Mouse (Mus musculus): ENCODE data around the gene Fras1. TPM values are rescaled to one million over a fixed set of nuclear protein-coding genes. Genes with fewer than 3 reads are reported as not detected.

Fras1 gene
- polyA plus RNA-seq (2015; fragmentation: Nextera tagmentation; extraction: Ambion mirVana), result 0.81 and 1.4 TPM in 2 replicates

DNA sequence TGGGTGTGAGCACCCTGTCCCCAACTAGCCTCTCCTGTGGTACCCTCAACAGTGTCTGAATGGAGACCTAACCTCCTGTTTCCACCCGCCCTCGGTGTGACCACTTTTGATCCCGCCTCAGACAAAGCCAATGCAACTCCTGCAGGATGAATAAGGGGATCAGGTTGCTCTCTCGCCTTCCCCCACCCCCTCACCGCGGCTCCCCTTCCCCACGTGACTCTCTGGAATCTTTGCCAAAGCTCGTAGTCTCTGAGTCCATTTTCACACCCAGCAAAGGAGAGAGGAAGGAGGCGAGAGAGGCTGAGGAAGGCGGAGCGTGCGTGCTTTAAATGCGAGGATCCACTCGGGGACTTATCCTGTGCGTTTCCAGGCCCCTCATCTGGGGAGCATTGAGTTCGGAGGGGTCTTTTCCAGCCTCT is at the start of gene Fras1:
Fras1 (plus strand) TSS at position 389 of the 419 bp plus-strand sequence.
- under 1% methylated on average over 16 of the region's 16 CpGs for WGBS (ENCODE audit: insufficient replicate concordance)
- ATAC-seq (ENCODE audit: insufficient read depth), result 0 out of 2 replicates have a peak, but pooled peaks have one; percentile 3
- Histone ChIP-seq H3K4me3 (replicated peaks) (peak within 1 kb of the TSS; percentile 49), H3K36me3 (replicated peaks) (no peaks in the 10 kb centered on the region), H3K27me3 (peaks cover 56% of the 10 kb centered on the region), H3K9ac (no peak within 1 kb of the TSS), H3K27ac (replicated peaks) (no peak within 1 kb of the TSS), H3K4me2 (peak within 1 kb of the TSS; percentile 64), H3K9me3 (replicated peaks) (no peaks in the 10 kb centered on the region), H3K4me1 (replicated peaks) (no peaks in the 10 kb centered on the region)

DNA sequence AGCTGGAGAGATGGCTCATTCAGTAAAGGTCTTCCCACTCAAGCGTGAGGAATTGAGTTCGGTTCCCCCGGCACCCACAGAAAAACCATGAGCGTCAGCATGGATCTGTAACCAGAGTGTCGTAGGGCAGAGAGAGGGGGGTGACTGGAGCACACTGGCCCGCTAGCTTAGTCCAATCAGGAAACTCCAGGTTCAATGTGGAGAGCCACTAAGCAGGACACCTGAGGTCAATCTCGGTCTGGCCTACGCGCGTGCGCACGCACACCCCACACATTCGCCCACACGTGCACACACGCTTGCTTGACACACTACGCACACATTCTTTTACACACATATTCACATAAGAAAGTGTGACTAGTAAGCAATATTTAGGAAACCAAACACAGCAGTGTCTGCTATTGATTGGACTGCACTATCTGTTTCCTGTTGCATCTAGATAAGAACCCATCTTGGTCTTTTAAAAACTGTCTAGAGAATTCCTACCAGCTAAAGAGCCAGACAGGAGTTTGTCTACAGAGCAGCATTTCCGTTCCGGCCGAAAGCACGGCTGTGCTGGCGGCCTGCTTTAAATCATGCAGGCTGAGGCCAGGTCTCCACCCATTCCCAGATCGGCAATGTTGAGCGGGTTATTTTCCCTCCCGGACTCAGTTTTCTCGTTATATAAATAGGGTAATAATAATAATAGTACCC is 42.6 kb upstream of the Fras1 start:
- no peaks in the 10 kb centered on the region for H3K36me3 ChIP-seq (replicated peaks)
- H3K27ac ChIP-seq (replicated peaks), result no peak overlapping the region
- H3K9ac ChIP-seq, result no peak overlapping the region
- no peak for ATAC-seq (ENCODE audit: insufficient read depth)
- H3K9me3 ChIP-seq (replicated peaks), result no peaks in the 10 kb centered on the region
- WGBS (ENCODE audit: insufficient replicate concordance), result 73% methylated on average over 25 of the region's 25 CpGs
- H3K4me3 ChIP-seq (replicated peaks), result no peak overlapping the region
- H3K27me3 ChIP-seq, result no peaks in the 10 kb centered on the region
- H3K4me2 ChIP-seq, result no peak overlapping the region
- H3K4me1 ChIP-seq (replicated peaks), result no peaks in the 10 kb centered on the region

DNA sequence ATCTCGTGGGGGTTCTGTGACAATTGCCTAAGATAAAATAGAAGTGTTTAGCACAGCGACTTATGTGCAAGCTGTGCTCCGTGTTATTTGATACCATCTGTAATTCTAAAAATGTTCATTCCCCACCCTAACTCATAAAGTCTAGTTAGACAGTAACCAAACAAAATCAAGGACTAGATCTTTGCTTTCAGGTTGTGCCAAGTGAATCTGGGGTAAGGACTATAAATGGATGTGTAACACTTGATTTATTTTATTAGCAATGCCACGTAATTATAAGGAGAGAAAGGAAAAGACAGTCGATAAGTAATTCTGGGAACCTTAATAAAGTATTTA is 42.1 kb upstream of the Fras1 start:
- no peaks in the 10 kb centered on the region for H3K4me1 ChIP-seq (replicated peaks)
- H3K9me3 ChIP-seq (replicated peaks), result no peaks in the 10 kb centered on the region
- H3K36me3 ChIP-seq (replicated peaks), result no peaks in the 10 kb centered on the region
- no peak for ATAC-seq (ENCODE audit: insufficient read depth)
- H3K4me2 ChIP-seq, result no peak overlapping the region
- no peak overlapping the region for H3K9ac ChIP-seq
- H3K27ac ChIP-seq (replicated peaks), result no peak overlapping the region
- H3K27me3 ChIP-seq, result no peaks in the 10 kb centered on the region
- H3K4me3 ChIP-seq (replicated peaks), result no peak overlapping the region
- WGBS (ENCODE audit: insufficient replicate concordance), result 60% methylated on average over 5 of the region's 5 CpGs

DNA sequence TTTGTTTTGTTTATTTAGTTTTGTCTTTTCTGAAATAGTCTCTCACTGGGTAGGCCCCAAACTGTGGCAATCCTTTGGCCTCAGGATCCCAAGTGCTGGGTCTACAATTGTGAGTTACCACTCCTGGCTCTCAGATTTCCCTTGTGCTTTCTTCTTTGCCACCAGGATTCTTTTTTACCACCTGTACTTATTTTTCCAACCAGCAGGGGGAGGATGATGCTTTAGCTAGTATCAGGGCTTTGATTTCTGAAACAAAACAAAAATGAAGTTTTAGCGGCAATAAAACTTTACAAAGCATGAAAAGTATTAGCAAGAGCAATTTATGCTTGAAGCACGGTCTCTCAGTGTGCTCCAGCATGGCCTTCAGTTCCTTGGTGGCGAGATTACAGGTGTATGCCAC is 39.8 kb upstream of the Fras1 start:
- no peak overlapping the region for H3K27ac ChIP-seq (replicated peaks)
- no peak overlapping the region for H3K4me2 ChIP-seq
- no peak overlapping the region for H3K9ac ChIP-seq
- no peaks in the 10 kb centered on the region for H3K9me3 ChIP-seq (replicated peaks)
- H3K27me3 ChIP-seq, result no peaks in the 10 kb centered on the region
- WGBS (ENCODE audit: insufficient replicate concordance), result 54% methylated on average over 3 of the region's 3 CpGs
- H3K4me1 ChIP-seq (replicated peaks), result no peaks in the 10 kb centered on the region
- no peaks in the 10 kb centered on the region for H3K36me3 ChIP-seq (replicated peaks)
- H3K4me3 ChIP-seq (replicated peaks), result no peak overlapping the region
- ATAC-seq (ENCODE audit: insufficient read depth), result no peak

DNA sequence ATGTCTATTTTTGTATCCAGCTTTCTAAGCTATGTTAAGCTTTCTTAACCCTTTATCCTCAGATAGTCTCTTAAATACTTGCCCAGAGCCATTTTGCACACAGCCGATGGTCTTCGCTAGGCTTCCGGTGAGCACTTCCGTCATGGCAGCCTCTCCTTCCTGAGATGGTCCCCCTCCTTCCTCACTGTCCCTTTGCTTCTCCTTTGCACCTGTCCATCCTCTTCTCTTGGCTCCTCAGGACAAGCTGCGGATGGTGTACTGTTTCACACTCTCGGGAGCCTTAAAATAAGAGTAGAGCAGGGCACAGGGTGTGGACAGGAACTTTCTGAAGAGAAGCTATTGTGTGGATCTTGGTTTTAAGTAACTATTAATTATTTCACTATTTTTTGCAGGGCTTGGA is 33.2 kb upstream of the Fras1 start:
- Histone ChIP-seq H3K9ac (no peak overlapping the region), H3K27me3 (no peaks in the 10 kb centered on the region), H3K4me3 (replicated peaks) (no peak overlapping the region), H3K4me1 (replicated peaks) (no peaks in the 10 kb centered on the region), H3K4me2 (no peak overlapping the region), H3K27ac (replicated peaks) (no peak overlapping the region), H3K36me3 (replicated peaks) (no peaks in the 10 kb centered on the region), H3K9me3 (replicated peaks) (no peaks in the 10 kb centered on the region)
- 70% methylated on average over 6 of the region's 6 CpGs for WGBS (ENCODE audit: insufficient replicate concordance)
- no peak for ATAC-seq (ENCODE audit: insufficient read depth)

DNA sequence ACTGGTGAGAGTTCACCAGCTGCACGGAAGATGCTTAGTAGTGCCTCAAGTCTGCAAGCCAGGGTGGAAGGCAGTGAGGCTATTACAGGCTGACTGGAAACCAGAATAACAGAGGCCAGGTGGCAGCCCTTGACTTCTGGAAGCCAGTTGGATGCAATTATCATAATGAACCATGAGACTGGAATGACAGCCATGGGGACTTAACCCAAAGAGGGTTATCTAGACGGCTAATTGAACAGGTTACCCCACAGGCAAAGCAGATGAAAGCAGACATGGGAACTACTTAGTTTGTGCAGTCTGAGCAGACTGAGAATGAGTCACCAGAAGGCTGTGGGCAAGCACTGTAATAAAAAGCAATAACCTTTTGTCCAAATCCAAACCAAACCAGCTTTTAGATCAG is 28.8 kb upstream of the Fras1 start:
- 64% methylated on average over 2 of the region's 2 CpGs for WGBS (ENCODE audit: insufficient replicate concordance)
- no peak overlapping the region for H3K4me2 ChIP-seq
- no peak overlapping the region for H3K27ac ChIP-seq (replicated peaks)
- H3K36me3 ChIP-seq (replicated peaks), result no peaks in the 10 kb centered on the region
- H3K9me3 ChIP-seq (replicated peaks), result no peaks in the 10 kb centered on the region
- H3K4me3 ChIP-seq (replicated peaks), result no peak overlapping the region
- no peak overlapping the region for H3K9ac ChIP-seq
- H3K27me3 ChIP-seq, result no peaks in the 10 kb centered on the region
- ATAC-seq (ENCODE audit: insufficient read depth), result no peak
- no peaks in the 10 kb centered on the region for H3K4me1 ChIP-seq (replicated peaks)

DNA sequence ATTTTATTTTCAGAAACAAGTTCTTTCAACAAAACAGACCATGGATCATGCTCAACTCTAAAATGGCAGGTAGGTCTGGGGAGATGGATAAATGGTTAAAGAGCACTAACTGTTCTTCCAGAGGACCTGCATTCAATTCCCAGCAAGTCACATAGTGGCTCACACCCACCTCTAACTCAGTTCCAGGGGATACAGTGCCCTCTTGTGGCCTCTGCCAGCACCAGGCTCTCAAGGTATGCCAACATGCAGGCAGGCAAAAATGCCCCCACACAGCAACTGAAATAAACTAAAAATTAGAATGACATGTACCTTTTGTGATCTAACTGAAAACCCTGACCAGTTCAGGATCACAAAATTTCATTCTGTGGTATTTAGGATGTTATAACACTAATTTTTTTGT is 21.8 kb upstream of the Fras1 start:
- H3K36me3 ChIP-seq (replicated peaks), result no peaks in the 10 kb centered on the region
- no peak overlapping the region for H3K9ac ChIP-seq
- H3K27ac ChIP-seq (replicated peaks), result no peak overlapping the region
- no peaks in the 10 kb centered on the region for H3K4me1 ChIP-seq (replicated peaks)
- no peak overlapping the region for H3K4me2 ChIP-seq
- no peak for ATAC-seq (ENCODE audit: insufficient read depth)
- no peaks in the 10 kb centered on the region for H3K27me3 ChIP-seq
- H3K9me3 ChIP-seq (replicated peaks), result no peaks in the 10 kb centered on the region
- H3K4me3 ChIP-seq (replicated peaks), result no peak overlapping the region

DNA sequence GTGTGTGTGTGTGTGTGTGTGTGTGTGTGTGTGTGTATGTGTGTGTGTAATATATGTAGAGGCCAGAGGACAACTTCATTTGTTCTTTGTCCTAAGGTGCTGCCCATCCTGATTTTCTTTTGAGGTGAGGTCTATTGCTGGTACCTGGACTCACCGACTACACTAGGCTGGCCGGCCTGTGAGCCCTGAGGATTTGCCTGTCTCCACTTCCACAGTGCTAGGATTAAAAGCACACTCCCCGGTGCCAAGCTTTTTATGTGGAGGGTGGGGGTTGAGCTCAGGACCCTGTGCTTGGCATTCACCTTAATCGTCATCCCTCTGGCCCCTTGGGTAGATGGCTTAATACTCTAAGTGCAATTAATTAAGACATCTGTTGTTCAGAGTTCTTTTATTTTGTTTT is 9.8 kb upstream of the Fras1 start:
- Histone ChIP-seq H3K36me3 (replicated peaks) (no peaks in the 10 kb centered on the region), H3K4me3 (replicated peaks) (no peak overlapping the region), H3K4me2 (no peak overlapping the region), H3K9me3 (replicated peaks) (no peaks in the 10 kb centered on the region), H3K4me1 (replicated peaks) (no peaks in the 10 kb centered on the region), H3K27me3 (no peaks in the 10 kb centered on the region), H3K27ac (replicated peaks) (no peak overlapping the region), H3K9ac (no peak overlapping the region)
- 60% methylated on average over 4 of the region's 4 CpGs for WGBS (ENCODE audit: insufficient replicate concordance)
- ATAC-seq (ENCODE audit: insufficient read depth), result no peak

DNA sequence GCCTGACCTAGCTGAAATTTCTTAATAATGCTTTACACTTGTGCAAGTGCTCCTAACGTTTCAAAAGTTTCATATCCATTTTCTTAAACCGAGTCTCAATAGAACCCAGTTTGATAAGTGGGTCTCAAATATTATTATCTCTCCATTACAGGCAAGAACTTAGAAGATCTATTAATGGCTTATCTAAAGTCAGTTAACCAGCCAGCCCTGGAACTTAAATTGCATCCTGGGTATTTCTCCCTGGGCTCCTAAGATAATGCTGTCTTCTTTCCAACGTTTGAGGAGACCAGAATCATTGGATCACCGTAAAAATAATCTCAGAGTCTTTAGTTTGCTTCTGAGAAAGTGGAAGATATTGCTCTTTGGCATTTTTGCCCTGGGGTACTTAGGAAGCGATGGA is 8.2 kb upstream of the Fras1 start:
- H3K4me1 ChIP-seq (replicated peaks), result no peaks in the 10 kb centered on the region
- H3K4me2 ChIP-seq, result no peak overlapping the region
- 45% methylated on average over 5 of the region's 5 CpGs for WGBS (ENCODE audit: insufficient replicate concordance)
- no peak overlapping the region for H3K9ac ChIP-seq
- no peak for ATAC-seq (ENCODE audit: insufficient read depth)
- no peaks in the 10 kb centered on the region for H3K9me3 ChIP-seq (replicated peaks)
- no peak overlapping the region for H3K27ac ChIP-seq (replicated peaks)
- no peak overlapping the region for H3K4me3 ChIP-seq (replicated peaks)
- no peaks in the 10 kb centered on the region for H3K36me3 ChIP-seq (replicated peaks)
- H3K27me3 ChIP-seq, result no peaks in the 10 kb centered on the region

DNA sequence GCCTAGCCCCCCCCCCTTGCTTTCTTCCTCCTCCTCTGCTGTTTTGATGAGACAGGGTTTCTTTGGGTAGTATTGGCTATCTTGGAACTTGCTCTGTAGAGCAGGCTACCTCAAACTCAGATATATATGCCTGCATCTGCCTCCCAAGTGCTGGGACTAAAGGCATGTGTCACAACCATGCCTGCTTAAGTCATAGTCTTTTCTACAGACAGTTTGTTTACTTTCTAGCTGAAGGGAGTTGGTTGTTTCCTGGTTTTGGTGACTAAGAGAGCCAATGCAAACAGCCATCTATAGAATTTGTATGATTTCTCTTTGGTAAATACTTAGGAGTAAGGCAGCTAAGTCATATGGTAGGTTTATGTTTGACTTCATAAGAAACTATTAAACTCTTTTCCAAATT is 6.5 kb upstream of the Fras1 start:
- Histone ChIP-seq H3K4me2 (no peak overlapping the region), H3K36me3 (replicated peaks) (no peaks in the 10 kb centered on the region), H3K9ac (no peak overlapping the region), H3K4me3 (replicated peaks) (no peak overlapping the region), H3K27me3 (peaks cover 9% of the 10 kb centered on the region; the same call in 1 of the 2 replicates), H3K4me1 (replicated peaks) (no peaks in the 10 kb centered on the region), H3K9me3 (replicated peaks) (no peaks in the 10 kb centered on the region), H3K27ac (replicated peaks) (no peak overlapping the region)
- no peak for ATAC-seq (ENCODE audit: insufficient read depth)

DNA sequence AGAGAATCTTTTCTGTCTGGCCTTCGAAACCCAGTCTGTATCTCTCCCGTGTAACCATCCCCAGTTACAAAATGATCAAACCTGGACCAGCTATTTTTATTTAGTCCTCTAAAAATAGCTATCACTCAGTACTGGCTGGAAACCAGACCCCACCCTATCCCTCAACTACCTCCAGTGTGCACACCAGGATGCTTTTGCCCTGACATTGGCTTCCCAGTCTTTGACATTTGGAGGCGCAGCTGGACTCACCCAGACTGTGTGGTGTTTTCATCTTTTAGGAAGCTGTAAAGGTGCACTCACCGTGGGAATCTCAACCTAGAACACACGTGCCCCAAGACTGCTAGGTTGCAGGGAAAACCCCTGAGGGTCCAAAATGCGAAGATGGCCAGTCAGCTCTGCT is 649 bp upstream of the Fras1 start:
- H3K27me3 ChIP-seq, result peaks cover 56% of the 10 kb centered on the region
- no peak overlapping the region for H3K9ac ChIP-seq
- H3K4me2 ChIP-seq, result peak overlapping the region; percentile 64
- no peaks in the 10 kb centered on the region for H3K4me1 ChIP-seq (replicated peaks)
- H3K9me3 ChIP-seq (replicated peaks), result no peaks in the 10 kb centered on the region
- no peak overlapping the region for H3K4me3 ChIP-seq (replicated peaks)
- WGBS (ENCODE audit: insufficient replicate concordance), result 25% methylated on average over 6 of the region's 6 CpGs
- no peak overlapping the region for H3K27ac ChIP-seq (replicated peaks)
- no peaks in the 10 kb centered on the region for H3K36me3 ChIP-seq (replicated peaks)
- no peak for ATAC-seq (ENCODE audit: insufficient read depth)

All from liver, embryonic 15.5 days (tissue).